Mouse (Mus musculus) spleen, adult 2 months (tissue): ENCODE measurements around the gene Anks6.

Experiments used
- CTCF ChIP-seq: fragments of 200-500 bp; IDR thresholded peaks from 2 replicates; pipeline ENCODE4 v1.5.1; 2011; ENCODE audit warnings: mild to moderate bottlenecking, inconsistent platforms; ENCODE audit not compliant: insufficient read depth, insufficient read length, insufficient replicate concordance; ENCODE audit errors: extremely low read depth
- POLR2A ChIP-seq: fragments of 200-500 bp; IDR thresholded peaks from 2 replicates; pipeline ENCODE4 v1.6.1; 2011; ENCODE audit warnings: low read depth, low read length, inconsistent platforms

DNA sequence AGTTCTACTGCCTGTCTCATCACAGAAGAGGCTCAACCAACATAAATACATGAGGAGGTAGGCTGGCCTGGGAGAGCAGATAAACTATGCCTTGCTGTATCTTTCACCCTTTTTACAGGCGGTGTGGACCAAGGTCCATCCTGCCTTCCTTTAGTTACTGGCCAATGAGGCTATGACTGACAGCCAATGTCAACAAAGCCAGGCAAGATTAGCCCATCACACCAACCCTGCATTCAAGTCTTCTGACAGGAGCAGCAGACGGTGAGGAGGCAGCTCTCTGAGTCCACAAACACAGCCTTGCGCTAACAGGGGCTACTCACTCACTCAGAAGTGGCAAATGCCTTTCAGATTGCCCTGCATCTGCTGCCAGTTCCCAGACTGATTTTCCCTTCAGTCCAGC lies 69.0 kb downstream of the Anks6 start:
- TF ChIP-seq CTCF = no peak
- no peak for TF ChIP-seq POLR2A
